Mouse (Mus musculus): ENCODE data around the gene Dgki. TPM values are rescaled to one million over a fixed set of nuclear protein-coding genes. Genes with fewer than 3 reads are reported as not detected.

Dgki gene
- total RNA-seq (2021) = under 1 TPM; 0.13 to 0.15 TPM
- long read RNA-seq, experiment 1 = 0 reads
- long read RNA-seq, experiment 2 = 0 reads

DNA sequence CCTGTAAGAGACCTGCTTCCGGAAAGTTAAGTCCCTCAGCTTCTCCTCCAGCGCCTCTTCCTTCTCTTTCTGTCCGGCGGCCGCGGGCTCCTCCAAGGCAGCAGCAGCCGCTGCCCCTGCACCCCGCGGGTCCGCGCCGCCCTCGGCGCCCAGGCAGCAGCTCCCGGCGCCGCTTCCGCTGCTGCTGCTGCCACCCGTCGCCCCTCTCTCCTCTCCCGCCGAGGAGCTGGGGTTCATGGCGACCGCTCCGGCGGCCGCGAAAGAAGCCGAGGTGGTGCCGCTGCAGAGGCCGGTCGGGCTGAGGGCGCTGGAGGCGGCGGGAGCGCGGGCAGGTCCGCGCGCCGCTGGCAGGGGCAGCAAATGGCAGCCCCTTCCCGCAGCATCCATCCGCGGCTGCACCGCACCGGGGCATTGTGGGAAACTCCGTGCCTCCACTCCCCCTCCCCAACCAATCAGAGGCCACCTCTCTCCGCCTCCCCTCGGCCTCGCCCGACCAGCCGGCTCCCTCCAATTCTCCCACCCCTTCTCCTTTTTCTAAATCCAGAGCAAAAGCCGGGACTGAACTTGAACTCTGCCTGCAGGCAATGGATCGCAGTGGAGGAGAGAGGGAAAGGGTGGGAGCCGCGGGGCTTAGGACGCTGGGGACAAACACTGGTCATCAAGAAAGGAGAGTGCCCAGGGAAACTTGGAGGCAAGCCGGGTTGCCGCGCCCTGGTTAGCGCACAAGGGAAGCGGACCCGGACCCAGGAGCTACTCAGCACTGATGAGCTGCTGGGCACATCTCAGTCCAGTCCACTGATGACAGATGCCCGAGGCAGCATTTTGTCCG, at the start of gene Dgki:
TSS of gene Dgki (minus strand) at position 623 of the 829 bp plus-strand sequence.
- peak; percentile 12 for DNase-seq

DNA sequence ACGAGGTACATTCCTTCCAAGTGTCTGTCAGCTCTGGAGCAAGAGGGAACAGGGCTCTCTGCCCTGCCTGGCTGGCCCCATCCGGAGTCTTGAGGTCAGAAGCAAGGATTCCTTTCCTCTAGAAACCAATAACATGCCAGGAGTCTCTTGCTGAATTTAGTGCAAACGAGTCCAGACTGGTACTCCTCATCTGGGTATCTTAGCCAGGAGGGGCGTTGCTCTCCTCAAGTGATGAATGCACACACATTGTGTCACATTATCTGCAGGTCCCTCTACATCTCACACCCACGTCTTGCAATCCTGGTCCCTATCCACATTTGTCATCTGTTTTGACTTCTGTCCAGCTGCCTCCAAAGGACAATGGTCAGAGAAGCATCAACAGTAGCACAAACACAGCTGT, 47.6 kb upstream of the Dgki start:
- DNase-seq = no peak

DNA sequence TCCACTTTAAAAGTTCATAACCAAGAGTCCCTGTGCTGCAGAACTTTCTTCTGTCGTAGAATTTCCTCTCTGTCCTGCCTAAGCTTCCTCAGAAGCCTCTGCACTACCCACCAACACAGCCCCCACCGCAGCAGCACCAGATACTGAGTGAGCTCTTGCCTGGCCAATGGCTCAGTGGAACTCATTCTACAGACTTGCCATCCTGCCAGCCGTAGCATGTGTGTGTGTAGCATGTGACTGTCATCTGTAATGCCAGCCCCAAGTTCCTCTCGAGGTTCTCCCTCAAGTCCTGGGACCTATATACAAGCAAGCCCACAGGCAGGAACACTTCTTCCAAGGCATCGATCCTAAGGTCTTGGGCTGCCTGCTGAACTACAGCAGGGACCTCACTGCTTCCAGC, 38.1 kb upstream of the Dgki start:
- no peak for DNase-seq

DNA sequence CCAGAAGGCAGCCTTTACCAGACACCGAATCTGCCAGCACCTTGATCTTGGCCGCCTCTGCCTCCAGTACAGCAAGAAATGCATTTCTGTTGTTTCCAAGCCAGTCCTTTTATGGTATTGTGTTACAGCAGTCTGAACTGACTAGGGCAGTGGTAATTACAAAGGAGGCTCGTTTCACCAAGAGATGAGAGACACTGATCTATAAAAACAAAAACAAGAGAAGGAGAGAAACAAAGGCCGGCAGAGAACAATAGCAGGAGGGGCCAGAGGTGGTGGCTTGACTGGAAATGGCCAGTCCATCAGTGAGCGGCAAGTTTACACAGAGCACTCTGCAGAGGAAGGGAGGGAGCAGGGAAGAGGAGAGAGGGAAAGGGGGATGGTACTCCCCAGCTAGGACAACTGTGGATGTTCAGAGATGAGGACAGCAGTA, 36.9 kb upstream of the Dgki start:
- no peak for DNase-seq

DNA sequence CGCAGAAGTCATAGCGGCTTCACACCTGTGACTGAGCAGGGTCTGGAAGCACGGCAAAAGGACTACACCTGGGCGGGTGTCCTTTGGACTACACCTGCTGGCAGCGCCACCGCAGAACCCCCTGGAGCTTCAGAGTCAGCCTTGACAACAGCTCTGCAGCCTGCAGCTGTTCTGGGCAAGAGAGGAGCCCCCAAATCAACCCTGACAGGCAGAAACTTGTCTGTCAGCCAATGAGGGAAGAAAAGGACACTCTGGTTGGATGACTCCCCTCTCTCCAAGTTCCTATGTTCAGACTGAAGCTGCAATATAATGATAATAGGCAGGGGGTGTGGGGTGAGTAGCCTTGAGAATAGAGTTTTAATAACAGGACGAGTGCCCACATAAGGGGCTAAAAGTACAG, 36.4 kb upstream of the Dgki start:
- no peak for DNase-seq

DNA sequence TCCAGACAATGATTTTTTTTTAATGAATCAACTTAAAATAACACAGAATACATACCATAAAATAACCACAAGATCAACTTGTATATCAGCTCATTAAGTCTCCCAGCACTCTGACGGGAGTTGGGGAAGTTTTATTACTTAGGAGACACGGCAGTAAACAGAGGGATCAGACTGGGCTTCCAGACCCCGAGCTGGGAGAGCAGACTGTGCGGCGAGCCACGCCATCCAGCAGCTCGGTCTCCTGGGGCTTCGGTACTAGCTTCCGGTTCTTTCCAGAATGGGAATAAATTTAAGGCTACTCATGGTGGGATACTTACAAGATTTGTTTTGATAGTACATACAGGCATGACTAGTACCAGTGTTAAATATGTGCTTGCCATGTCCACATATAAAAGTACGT, 32.9 kb upstream of the Dgki start:
- DNase-seq = no peak

DNA sequence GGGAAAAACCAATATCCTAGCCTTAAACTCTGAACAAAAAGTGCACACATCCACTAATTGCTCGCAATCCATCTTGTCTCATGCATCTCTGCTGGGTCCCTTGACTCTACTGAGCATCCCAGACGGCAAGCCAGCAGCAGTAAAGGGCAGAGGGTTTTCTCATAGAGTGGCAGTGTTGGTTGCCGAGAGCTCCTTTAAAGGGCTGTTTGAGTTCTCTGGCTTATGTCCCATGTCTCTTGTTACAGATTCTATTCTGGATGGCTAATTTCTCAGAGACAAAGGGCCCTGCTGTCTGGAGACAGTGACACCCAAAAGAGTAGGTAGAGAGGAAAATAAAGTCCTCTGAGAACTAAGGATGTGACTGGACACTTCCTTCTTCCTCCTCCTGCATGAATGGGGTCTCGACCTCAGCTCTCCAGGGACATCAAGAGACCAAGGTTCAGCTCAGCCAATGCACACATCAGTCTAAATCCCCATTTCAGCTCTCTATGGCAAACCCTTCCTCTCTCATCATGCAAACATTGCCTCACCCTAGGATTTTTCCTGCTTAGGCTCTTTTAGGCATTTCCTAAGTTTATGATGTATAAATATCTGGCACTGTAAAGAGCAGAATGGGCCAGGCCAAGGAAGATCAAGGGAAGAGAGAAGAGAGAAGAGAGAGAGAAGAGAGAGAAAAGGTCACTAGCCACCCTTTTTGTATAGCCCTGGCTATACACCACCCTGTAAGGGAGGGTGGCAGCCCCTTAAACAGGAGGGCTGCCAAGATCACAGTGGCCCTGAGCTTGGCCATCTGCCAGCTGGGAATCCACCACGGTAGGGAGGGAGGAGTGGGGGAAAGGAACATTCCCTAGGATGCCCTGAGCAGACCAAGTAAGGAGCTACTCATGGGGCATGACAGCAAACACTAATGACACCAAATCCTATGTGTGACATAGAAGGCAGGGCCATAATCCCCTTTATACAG, 30.2 kb upstream of the Dgki start:
- DNase-seq = no peak

DNA sequence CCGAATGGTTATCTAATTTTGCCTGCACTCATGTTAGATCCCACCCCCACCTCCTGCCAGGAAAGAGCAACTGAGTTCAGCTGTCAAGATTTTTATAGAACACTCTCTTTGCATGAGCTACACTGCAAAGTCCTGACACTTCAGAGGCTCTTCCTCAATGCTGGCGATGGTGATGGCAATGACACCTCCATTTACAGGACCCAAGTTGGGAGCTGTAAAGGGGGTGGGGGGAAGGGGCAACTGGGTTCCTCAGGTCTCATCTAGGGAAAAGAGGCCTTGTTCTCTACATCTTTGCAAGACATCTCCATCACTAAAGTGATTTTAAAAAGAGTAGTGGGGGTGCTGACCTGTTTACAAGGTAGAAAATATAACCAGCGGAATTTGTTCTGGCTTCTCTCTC, 29.4 kb upstream of the Dgki start:
- DNase-seq = no peak

DNA sequence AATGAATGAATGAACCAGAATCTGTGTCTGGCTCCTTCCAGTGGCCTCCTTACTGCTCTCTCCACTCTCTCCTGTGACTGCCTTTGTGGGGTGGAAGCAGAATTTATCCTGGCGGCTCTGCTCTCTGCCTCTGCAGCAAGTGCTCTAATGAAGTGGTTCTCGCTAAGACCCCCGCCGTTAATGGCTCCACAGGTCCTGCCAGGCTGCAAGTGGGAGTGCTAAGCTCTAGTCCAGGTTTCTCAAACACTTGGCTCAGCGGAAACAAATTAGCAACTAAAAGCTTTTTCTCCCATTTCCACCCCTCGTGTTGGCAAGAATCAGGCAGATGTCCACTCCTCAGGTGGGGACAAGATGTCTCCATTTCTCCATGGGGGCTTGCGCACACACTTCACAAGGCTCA, 28.7 kb upstream of the Dgki start:
- no peak for DNase-seq

DNA sequence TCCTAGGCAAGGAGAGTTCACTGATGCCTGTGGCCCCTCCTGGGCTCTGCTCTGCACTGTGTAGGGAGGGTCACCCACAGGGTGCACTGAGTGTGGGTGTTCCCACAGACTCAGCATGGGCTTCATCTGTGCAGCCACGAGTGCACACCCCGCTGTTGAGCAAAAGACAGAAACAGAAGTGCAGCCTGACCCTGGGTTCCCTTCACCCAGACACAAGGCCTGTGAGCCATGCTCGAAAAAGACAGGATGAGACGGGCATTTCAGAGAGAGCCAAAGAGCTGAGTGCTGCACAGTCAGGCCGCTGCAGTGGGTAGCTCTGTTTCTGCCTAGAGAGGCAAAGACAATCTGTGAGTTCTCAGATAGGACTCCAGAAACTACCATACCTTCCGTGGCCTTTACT, 27.5 kb upstream of the Dgki start:
- no peak for DNase-seq

DNA sequence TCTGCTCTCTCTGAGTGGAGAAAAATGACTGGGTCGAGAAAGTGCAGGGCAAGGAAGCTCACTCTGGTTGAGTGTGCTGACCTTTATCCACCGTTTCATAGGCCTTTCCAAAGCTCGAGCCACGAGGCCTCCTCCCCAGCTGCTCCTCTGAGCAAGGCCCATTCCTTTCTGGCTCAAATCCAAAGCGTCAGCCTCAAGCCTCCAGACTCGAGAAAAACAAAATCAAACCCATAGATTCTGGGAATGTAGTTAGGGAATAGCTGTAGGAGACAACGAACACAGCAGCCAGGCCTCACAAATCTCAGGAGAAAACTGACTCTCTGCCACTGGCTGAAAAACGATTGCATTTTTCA, 26.6 kb upstream of the Dgki start:
- no peak for DNase-seq

DNA sequence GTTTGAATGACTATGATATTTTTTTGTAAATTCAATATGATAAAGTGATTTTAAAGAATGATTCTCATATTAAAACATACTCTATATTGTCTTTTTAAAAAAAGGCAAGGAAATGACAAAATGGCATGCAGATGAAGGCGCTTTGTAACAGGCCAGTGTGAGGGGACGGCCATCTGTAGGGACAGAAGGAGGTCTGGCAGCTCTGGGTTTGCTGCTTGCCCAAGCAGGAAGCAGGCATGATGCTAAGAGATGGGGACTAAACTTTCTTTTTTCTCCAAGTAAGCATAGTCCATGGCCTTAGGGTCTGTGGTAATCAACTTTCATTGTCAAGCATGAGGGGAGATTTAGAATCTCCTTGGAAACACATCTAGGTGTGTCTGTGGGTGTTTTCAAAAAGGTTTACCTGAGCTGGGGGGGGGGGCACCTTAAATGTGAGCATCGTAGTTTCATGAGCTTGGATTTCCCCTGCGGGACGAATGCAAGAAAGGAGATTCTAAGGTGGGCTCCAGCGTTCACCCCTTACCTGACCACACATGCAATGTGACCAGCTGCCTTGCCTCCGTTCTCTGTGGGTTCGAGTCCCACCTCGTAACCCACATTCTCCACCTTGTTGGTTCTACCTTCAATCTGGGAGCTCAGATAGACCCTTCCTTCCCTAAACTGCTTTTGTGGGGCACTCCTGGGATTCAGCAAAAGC, 26.1 kb upstream of the Dgki start:
- DNase-seq = no peak

DNA sequence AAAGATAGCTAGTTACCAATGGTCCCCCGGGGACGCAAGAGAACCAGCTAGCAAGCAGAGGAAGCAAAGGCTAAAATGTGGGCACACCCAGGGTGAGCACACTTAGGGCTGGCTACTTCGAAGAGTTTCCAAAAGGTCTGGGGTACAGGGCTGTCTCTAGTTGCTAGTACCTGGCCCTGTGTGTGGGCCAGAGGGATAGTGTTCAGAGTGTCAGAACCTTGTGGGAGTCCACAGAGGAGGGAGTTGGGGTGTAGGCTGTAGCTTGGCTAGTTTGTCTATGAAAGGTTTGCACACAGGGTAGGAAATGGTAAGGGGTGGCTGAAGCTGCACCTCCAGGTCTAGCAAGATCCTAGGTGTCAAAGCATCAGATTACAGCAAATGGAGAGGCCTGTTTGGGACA, 25.1 kb upstream of the Dgki start:
- no peak for DNase-seq

DNA sequence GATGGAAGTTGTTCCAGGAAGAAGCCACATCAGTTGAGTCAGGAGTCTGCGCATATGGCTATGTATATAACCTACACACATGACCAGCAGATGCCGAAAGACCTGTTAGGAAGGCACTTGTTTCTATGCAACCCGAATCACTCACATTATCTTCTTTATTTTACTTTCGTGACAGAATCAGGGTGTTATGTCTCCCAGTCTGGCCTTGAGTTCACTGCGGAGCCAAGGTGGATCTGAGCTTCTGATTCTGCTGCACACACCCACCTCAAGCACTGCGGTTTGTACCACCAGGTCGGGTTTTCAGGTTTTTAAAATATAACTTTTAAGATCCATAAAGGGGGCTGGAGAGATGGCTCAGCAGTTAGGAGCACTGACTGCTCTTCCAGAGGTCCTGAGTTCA, 22.7 kb upstream of the Dgki start:
- DNase-seq = no peak

DNA sequence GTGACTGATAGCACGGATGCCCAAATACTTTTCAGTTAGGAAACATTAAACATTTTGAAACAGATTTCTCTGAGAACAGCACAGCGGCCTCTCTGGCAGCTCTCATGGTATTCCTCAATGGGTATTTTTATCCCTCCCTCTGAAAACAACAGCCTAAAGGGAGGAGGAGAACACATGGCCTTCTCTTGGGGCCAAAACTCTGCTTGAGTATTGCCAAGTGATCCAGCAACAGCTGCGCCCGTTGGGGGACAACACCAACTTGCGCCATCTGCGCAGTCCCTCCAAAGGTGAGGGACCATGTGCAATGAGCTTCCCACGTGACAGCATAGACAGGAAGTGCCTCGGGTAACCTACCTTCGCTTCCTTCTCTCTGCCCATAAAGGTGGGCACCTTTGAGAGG, 22.1 kb upstream of the Dgki start:
- no peak for DNase-seq

DNA sequence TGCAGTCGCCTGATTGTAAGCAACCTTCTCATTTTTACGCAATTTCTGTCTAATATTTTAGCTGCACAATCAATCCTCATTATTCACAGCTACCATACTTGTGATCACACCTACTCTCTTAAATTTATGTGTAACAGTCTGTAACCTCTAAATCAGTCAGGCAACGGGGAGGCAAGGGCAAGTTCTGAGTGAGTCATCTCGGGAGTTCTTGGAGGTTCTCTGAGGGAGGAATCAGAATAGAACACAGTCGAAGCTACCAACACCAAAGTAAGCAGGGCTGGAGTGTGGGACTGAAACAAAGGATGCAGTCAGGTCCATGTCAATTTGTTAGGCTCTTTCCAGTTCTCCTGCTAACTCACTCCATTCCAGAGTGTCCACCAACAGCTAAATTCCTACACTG, 17.9 kb upstream of the Dgki start:
- no peak for DNase-seq

DNA sequence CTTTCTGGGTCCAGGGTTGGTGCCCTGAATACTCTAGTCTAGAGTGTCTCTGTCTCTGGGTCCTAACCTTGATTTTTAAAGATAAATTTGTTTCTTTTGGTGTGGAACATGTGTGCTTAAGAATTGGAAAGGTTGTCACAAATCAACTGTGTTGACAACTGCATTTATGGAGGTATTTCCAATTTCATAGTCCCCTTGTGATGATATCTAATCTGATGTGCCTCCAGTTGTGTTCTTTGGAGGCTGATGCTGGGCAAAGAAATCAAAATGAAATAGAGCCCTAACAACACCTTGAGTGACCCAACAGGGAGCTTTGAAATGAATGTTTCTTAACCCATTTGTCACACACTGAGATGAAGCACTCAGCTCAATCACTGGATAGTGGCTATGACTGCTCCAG, 15.5 kb upstream of the Dgki start:
- no peak for DNase-seq

DNA sequence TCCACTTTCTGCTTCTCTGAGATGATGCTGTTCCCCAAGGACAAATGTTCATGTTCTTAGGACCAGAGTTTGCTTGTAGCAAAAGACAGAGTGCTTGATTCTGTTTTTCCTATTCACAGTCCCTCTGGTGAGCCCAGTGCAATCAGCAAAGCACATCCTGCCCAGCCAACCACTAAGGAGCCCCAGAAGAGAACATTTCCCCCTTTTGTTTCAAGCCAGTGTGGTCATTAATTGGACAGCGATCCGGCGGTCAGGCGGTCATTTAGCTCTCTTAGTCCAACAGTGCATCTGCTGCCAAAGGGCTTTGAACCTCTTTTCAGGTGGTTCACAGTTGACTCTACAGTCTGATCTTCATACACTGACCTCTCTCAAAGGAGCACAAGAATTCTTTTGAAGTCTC, 10.6 kb upstream of the Dgki start:
- peak; percentile 56 for DNase-seq

DNA sequence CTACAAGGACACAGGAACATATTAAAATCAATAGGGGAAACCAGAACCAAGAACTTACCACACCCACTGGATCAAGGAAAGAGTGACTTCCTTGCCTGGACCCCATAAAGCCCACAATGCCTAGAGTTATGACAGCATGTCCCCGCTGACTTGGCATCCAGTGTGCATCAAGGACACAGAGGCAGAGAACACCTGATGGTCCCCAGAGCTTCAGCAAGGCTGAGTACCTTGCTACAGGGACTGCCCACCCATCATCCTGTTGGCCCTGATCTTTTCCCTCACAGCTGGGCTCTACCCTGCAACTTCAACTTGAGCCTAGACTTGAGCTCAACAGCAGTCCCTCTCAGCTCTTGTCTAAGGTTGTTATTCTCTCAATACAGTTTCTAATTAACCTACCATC, 6.6 kb upstream of the Dgki start:
- no peak for DNase-seq

DNA sequence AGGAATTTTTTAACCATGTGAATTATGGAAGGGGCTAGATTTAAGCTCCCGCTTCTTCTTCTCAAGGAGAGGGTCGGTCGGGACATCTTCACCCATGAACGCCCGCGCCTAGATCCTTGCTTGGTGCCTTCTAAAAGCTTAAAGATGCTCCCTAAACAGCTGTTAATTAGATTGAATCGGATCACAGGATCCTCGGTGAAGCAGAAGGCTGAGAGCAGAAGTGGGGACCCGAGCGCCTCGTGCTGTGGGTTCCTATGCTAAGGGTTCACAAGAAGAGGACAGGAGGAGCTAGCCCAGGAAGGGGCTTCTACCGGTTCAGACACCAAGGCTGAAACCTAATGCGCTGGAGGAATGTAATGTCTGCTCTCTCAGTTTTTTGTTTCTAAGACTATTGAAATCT, 508 bp upstream of the Dgki start:
- no peak for DNase-seq

DNA sequence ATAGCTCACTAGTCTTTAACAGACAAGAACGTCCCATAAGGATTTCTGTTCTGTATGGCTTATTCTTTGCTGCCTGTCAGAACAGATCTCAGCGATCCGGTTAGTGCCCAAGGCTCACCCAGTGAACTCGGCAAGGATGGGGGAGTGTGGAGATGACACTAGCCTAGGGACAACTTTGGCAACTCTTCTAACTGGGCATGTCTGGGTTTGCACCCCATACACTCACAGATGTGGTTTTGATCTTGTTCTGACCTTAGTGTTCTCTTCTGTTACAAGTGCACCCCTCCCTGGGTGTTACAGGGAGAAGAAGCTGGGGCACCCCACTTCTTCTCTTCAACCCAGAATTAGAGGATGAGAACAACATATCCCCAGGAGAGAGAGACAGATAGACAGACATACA, 1.0 kb downstream of the Dgki start:
- DNase-seq = no peak

DNA sequence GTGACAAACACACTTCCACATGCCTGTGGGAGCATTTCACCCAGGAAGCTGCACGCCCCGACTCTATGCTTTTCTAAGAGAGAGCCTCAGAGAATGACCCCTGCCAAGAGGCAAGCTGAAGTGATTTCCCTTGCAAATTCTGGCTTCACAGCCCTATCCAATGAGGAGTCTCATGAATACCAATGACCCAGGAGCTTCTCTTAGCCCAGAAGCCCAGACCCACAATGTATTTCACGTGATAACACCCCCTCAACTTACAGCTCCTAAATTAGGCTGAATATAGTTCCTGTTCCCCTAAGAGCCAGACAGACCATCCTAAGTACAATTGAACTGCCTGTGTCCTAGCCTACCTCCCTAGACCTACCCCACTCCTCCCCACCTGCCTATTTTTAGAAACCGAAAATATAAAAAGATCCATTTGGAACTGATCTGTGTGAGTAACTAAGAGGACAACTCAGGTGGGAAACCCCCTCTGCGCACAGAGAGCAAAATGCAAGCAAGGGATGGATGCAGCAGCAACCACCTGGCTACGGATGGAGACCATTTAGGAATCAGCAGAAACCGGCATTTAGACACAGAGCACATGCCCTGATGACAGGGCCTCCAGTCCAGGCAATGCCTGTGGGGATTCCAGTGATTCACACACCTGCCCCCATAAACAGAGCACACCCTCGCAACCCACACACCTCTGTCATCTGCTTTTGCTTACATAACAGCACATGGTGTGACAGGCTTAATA, 2.1 kb downstream of the Dgki start:
- no peak for DNase-seq

Measured in gastrocnemius, postnatal 25 days (tissue).